Mouse (Mus musculus) stomach, embryonic 14.5 days (tissue): Measurements from ENCODE around the gene Batf3. TPM values are rescaled to one million over a fixed set of nuclear protein-coding genes. Genes with fewer than 3 reads are reported as not detected.
"Not testable (repeated sequence)": the region's sequence is repeated elsewhere in the genome, so short reads cannot be mapped to it uniquely, and the experiment has no call there.

ENCODE experiments used
- ATAC-seq: fragments of 200-750 bp; cut with Nextera tagmentation; 2 replicates; pipeline ENCODE4 v1.8.0; 2017; ENCODE audit warnings: low read depth, moderate TSS enrichment; ENCODE audit not compliant: insufficient number of reproducible peaks, insufficient read depth, low FRiP score
- H3K27ac ChIP-seq: fragments of 300-500 bp; sonication (generic); 2 replicates; pipeline ENCODE4 v1.5.1; 2014; ENCODE audit warnings: mild to moderate bottlenecking, low read length, moderate library complexity, mixed read lengths
- H3K27me3 ChIP-seq: fragments of 300-500 bp; sonication (generic); 2 replicates; pipeline ENCODE4 v1.6.1; 2014; ENCODE audit warnings: low read length, control low read depth, mixed read lengths; ENCODE audit not compliant: control insufficient read depth, insufficient read depth
- H3K36me3 ChIP-seq: fragments of 300-500 bp; sonication (generic); 2 replicates; pipeline ENCODE4 v1.6.1; 2014; ENCODE audit warnings: mild to moderate bottlenecking, control low read depth, low read length, moderate library complexity, mixed read lengths; ENCODE audit not compliant: control insufficient read depth, insufficient read depth
- H3K4me1 ChIP-seq: fragments of 300-500 bp; sonication (generic); 2 replicates; pipeline ENCODE4 v1.6.1; 2014; ENCODE audit warnings: low read length, control low read depth, mixed read lengths; ENCODE audit not compliant: control insufficient read depth, insufficient read depth
- H3K4me2 ChIP-seq: fragments of 300-500 bp; sonication (generic); replicated peaks from 2 replicates; pipeline ENCODE4 v1.6.1; 2014; ENCODE audit warnings: low read depth, low read length, control low read depth
- H3K4me3 ChIP-seq: fragments of 300-500 bp; sonication (generic); 2 replicates; pipeline ENCODE4 v1.5.1; 2014; ENCODE audit warnings: low read depth, low read length, control low read depth
- H3K9ac ChIP-seq: fragments of 300-500 bp; sonication (generic); replicated peaks from 2 replicates; pipeline ENCODE4 v1.6.1; 2014; ENCODE audit warnings: low read depth, mild to moderate bottlenecking, control low read depth, low read length, moderate library complexity, mixed read lengths
- H3K9me3 ChIP-seq: fragments of 300-500 bp; sonication (generic); 2 replicates; pipeline ENCODE4 v1.6.1; 2016; ENCODE audit warnings: low read depth, low read length, control low read depth; ENCODE audit not compliant: control insufficient read depth
- WGBS: fragments of 180-500 bp; shearing (Covaris S2); extraction: QIAGEN DNeasy Blood & Tissue Kit; methylation state at CpG from one replicate; pipeline ENCODE4 v1.1.7; 2014; 5-methylcytosine and 5-hydroxymethylcytosine counted together
- polyA plus RNA-seq: library from polyadenylated mRNA; unstranded; fragments of >200 nt; fragmentation: Nextera tagmentation; extraction: Ambion mirVana; gene quantifications from 2 replicates; pipeline ENCODE4 v1.2.1, GENCODE M21; 2014

Batf3 gene
- polyA plus RNA-seq, 1 experiment from 2014 or later: 13.6 TPM

DNA sequence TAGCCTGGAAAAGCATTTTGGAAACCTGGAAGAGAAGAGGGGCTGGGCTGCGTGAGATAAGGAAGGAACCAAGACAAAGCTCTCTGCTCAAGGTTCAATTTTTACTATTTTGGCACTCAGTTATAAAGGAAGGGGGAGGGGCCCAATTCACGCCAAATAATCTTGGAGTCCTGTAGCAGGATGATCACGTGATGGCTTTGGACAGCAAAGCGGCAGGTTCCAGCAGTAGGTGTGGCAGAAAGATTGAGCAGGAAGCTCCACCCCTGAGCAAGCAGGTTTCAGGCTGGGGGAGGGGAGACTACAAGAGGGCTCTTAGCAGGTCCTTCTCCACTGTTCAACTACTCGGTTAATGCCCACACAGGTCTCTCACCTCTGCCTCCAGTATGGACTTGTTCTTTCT, 51.8 kb downstream of the Batf3 start:
- not testable (repeated sequence) for H3K9ac ChIP-seq, H3K4me3 ChIP-seq, H3K36me3 ChIP-seq, H3K9me3 ChIP-seq, H3K27ac ChIP-seq, H3K27me3 ChIP-seq, H3K4me1 ChIP-seq, ATAC-seq, H3K4me2 ChIP-seq
- 78% methylated on average over 5 of the region's 5 CpGs for WGBS

DNA sequence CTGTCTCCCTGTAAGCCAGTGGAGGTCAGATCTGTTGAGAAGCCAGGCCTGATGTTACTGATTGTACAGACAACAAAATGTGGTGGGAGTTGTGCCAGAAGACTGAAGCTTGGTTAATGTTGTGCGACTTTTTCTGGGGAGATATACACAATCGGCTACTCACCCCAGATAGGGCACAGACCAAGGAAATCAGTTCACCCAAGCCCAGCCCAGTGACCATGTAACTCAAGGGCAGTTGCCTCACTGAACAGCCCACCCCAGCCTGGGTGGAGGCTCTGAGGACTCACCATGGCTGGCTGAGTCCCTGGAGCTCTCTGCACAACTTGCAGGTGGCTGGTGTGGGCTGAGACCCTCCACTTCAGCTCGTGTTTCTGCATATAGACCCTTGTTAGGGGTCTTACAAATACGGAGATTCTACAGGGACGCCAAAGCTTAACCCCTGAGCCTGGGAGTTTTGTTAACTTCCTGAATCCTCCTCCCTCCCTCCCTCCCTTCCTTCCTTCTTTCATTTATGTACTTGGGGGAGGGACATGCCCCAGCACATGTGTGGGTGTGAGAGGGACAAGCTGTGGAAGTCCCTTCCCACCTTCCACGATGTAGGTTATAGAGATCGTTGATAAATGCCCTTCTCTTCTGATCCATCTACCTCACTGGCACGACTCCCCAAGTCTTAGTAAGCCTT, 53.4 kb downstream of the Batf3 start:
- Histone ChIP-seq H3K4me3 (no peak overlapping the region), H3K9ac (no peak overlapping the region), H3K4me2 (no peak overlapping the region), H3K36me3 (no peaks in the 10 kb centered on the region), H3K27me3 (no peaks in the 10 kb centered on the region), H3K9me3 (no peaks in the 10 kb centered on the region), H3K27ac (no peak overlapping the region), H3K4me1 (no peaks in the 10 kb centered on the region)
- WGBS: 69% methylated on average over 8 of the region's 8 CpGs
- no peak for ATAC-seq

GRCm38 (mm10) chr1:191153052-191153451, 55.4 kb downstream of the Batf3 start:
- Histone ChIP-seq H3K27me3 (no peaks in the 10 kb centered on the region), H3K27ac (no peak overlapping the region), H3K4me2 (no peak overlapping the region), H3K4me1 (no peaks in the 10 kb centered on the region), H3K9me3 (peaks cover 8% of the 10 kb centered on the region; the same call in 1 of the 2 replicates), H3K36me3 (no peaks in the 10 kb centered on the region), H3K9ac (no peak overlapping the region), H3K4me3 (no peak overlapping the region)
- WGBS: 22% methylated on average over 4 of the region's 4 CpGs
- no peak for ATAC-seq

DNA sequence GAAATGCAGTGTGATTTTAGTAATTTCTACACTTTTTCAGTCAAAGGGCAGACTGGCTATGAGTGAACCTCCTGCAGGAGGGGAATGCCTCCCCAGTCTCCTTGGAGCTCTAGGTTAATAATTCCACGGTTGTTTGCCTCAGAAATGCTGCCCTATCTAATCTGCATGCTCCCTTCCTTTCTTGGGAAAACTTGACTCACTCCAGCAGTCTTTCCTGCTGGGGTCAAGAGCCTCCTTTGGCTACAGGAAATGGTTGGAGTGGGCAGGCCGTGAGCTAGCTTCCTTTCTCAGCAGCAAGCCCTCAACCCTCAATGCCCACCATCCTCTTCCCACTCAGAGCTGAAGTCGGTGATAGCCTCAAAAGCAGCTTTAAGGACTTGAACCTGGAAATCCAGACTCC, 56.7 kb downstream of the Batf3 start:
- no peak for ATAC-seq
- Histone ChIP-seq H3K9ac (no peak overlapping the region), H3K4me2 (no peak overlapping the region), H3K27me3 (no peaks in the 10 kb centered on the region), H3K36me3 (no peaks in the 10 kb centered on the region), H3K4me1 (no peaks in the 10 kb centered on the region), H3K9me3 (peaks cover 8% of the 10 kb centered on the region; the same call in 1 of the 2 replicates), H3K27ac (no peak overlapping the region), H3K4me3 (no peak overlapping the region)
- 42% methylated on average over 3 of the region's 3 CpGs for WGBS

Other genes starting within 250 kb of the Batf3 start
- gene Rps6kc1, start 186.1 kb upstream of the Batf3 start, polyA plus RNA-seq: 15.3 and 16.1 TPM in 2 replicates
- gene Angel2, start 172.7 kb upstream of the Batf3 start, polyA plus RNA-seq: 41.1 and 43.0 TPM in 2 replicates
- gene Vash2, start 118.6 kb upstream of the Batf3 start, polyA plus RNA-seq: 33.5 and 35.3 TPM in 2 replicates
- gene Flvcr1, start 71.7 kb upstream of the Batf3 start, polyA plus RNA-seq: 5.8 and 6.6 TPM in 2 replicates
- not detected in 2 replicates for gene Spata45, start 61.2 kb upstream of the Batf3 start, polyA plus RNA-seq
- 14.8 and 20.4 TPM in 2 replicates for gene Tatdn3, start 34.9 kb upstream of the Batf3 start, polyA plus RNA-seq
- gene Nsl1, start 34.8 kb upstream of the Batf3 start, polyA plus RNA-seq: 17.5 and 22.0 TPM in 2 replicates
- gene Fam71a, start 67.0 kb downstream of the Batf3 start, polyA plus RNA-seq: not detected in 2 replicates
- gene Atf3, start 120.2 kb downstream of the Batf3 start, polyA plus RNA-seq: 2.9 and 3.7 TPM in 2 replicates
- 140 and 154 TPM in 2 replicates for gene Nenf, start 220.3 kb downstream of the Batf3 start, polyA plus RNA-seq
- 22.0 and 22.1 TPM in 2 replicates for gene Tmem206, start 228.1 kb downstream of the Batf3 start, polyA plus RNA-seq